Mouse (Mus musculus) limb, embryonic 13.5 days (tissue): Measurements from ENCODE around the gene Tle3. TPM values are rescaled to one million over a fixed set of nuclear protein-coding genes. Genes with fewer than 3 reads are reported as not detected.
A peak's percentile ranks its signal among the peaks of the same experiment; 100 is the strongest.

Experiments
- ATAC-seq: fragments of 200-750 bp; cut with Nextera tagmentation; 2 replicates; pipeline ENCODE4 v1.8.0; 2017; ENCODE audit warnings: low read depth, moderate number of reproducible peaks, moderate TSS enrichment; ENCODE audit not compliant: low FRiP score
- H3K27ac ChIP-seq: fragments of 300-500 bp; sonication (generic); 2 replicates; pipeline ENCODE4 v1.5.1; 2015; ENCODE audit warnings: inconsistent platforms, mild to moderate bottlenecking, moderate library complexity
- H3K27me3 ChIP-seq: fragments of 300-500 bp; sonication (generic); 2 replicates; pipeline ENCODE4 v1.6.1; 2015; ENCODE audit warnings: mild to moderate bottlenecking, inconsistent platforms
- H3K36me3 ChIP-seq: fragments of 300-500 bp; sonication (generic); 2 replicates; pipeline ENCODE4 v1.6.1; 2015; ENCODE audit warnings: inconsistent platforms, mild to moderate bottlenecking, moderate library complexity
- H3K4me1 ChIP-seq: fragments of 300-500 bp; sonication (generic); 2 replicates; pipeline ENCODE4 v1.6.1; 2015; ENCODE audit warnings: inconsistent platforms
- H3K4me2 ChIP-seq: fragments of 300-500 bp; sonication (generic); replicated peaks from 2 replicates; pipeline ENCODE4 v1.6.1; 2015; ENCODE audit warnings: inconsistent platforms, mild to moderate bottlenecking, moderate library complexity
- H3K4me3 ChIP-seq: fragments of 300-500 bp; sonication (generic); 2 replicates; pipeline ENCODE4 v1.5.1; 2015; ENCODE audit warnings: moderate library complexity, mild to moderate bottlenecking, inconsistent platforms
- H3K9ac ChIP-seq: fragments of 300-500 bp; sonication (generic); 2 replicates; pipeline ENCODE4 v1.6.1; 2015; ENCODE audit warnings: mild to moderate bottlenecking, inconsistent platforms
- H3K9me3 ChIP-seq: fragments of 300-500 bp; sonication (generic); 2 replicates; pipeline ENCODE4 v1.6.1; 2016; ENCODE audit warnings: inconsistent platforms
- WGBS: fragments of 180-500 bp; shearing (Covaris S2); methylation state at CpG from one replicate; pipeline ENCODE4 v1.1.7; 2015; 5-methylcytosine and 5-hydroxymethylcytosine counted together
- polyA plus RNA-seq: library from polyadenylated mRNA; unstranded; fragments of >200 nt; fragmentation: Nextera tagmentation; extraction: Ambion mirVana; gene quantifications from 2 replicates; pipeline ENCODE4 v1.2.1, GENCODE M21; 2015

Gene Tle3
- polyA plus RNA-seq, 1 experiment from 2014 or later: 50.6 TPM

DNA sequence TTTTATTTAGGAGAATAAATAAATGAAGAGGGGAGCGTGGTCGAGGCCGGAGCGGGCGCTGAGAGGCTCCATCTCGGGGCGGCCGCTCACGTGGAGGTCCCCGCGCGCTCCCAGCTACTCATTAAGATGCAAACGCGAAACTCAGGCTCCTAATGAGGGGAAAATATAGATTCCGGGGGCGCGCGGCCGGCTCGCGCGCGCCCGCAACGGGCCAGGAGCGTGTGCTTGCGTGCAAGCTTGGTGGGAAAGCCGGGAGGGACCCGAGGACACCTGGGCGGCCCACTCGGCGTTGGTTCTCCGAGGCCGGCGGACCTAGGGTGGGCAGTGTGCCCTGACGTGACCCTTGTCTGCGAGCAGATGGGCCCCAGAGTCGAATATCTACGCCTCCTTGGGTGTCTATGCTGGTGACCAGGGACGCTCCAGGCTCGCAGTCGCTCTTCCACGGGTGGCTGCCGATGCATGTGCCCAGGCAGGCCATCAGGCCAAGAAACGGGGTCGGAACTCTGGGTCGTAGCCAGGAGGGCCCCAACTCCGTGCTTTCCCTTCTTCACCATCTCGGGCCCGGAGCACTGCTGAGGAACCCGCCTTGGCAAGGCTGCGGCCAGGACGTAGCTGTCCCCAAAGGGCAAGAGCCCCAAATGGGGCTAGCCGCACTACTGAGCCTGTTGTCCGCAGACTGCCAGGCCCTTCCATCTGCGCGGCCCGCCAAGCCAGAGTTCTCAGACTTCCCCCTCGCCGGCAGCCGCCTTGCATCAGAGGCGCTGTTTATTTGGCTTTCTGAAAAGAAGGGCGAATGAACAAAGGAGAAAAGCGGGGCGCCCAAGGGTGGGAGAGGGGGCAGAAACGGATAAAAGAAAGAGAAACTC is 1.0 kb upstream of the Tle3 start:
- H3K27me3 ChIP-seq: peaks cover 5% of the 10 kb centered on the region
- H3K4me2 ChIP-seq: peak overlapping the region; percentile 97
- peak; percentile 6; the same call in 1 of the 2 replicates for ATAC-seq
- H3K9ac ChIP-seq: peak overlapping the region; percentile 83
- peak overlapping the region; percentile 96 for H3K27ac ChIP-seq
- under 1% methylated on average over 66 of the region's 66 CpGs for WGBS
- peaks cover 58% of the 10 kb centered on the region for H3K4me1 ChIP-seq
- peaks cover 6% of the 10 kb centered on the region for H3K36me3 ChIP-seq
- no peaks in the 10 kb centered on the region for H3K9me3 ChIP-seq
- H3K4me3 ChIP-seq: peak overlapping the region; percentile 96

DNA sequence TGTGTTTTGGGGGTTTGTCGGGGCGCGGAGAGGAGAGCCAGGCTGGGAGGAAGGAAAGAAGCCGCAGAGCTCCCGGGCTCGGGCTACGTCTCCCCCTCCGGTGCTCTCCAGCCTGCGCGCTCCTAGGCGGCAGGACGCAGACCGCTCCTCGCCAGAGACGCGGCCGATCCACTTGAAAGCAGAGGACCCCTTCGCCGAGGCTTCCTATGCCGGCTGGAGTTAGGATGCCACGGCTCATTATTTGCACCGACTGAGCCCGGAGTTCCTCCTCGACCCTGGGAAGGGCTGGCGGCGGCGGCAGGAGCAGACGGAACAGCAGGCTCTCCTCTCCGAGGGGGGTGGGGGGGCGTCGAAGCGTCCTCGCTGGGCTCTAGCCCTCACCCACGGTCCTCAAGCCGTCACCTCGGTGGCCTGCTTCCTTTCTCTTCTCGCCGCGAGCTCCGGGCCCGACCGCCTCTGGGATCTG is 377 bp downstream of the Tle3 start:
- Histone ChIP-seq H3K36me3 (peaks cover 21% of the 10 kb centered on the region), H3K9me3 (no peaks in the 10 kb centered on the region), H3K27ac (peak overlapping the region; percentile 99), H3K4me1 (peaks cover 60% of the 10 kb centered on the region), H3K27me3 (peaks cover 5% of the 10 kb centered on the region; the same call in 1 of the 2 replicates), H3K9ac (peak overlapping the region; percentile 100), H3K4me2 (peak overlapping the region; percentile 82), H3K4me3 (peak overlapping the region; percentile 96)
- peak; percentile 6; the same call in 1 of the 2 replicates for ATAC-seq
- under 1% methylated on average over 41 of the region's 42 CpGs for WGBS

DNA sequence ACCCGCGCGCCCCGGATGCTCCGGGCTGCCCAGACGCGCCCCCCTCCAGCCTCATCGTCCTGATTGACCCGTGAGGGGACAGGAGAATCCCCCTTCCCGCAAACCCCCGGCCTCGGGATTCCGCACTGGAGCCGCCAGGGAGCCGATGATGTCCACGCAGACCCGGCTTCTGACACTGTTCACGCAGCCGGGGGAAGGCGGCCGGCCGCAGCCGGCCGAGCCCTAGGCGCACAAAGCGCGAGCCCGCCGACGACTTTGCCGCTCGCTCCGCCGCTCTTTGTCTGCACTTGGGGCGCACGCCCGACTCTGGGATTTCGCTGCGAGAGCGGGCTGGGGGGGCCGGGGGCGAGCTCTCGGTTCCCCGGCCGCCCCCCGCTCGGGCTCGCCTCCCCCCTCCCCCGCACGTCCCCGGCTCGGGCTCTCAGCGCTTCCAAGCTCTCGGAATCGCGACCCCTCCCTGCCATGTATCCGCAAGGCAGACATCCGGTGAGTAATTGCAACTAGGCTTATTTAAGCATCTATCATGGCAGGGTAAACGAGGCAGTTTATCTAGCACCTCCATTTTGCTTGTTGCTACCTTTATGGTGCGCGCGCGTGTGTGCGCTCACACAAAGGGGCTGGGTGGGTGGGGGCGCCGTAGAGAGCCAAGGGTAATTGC is 939 bp downstream of the Tle3 start:
- under 1% methylated on average over 63 of the region's 66 CpGs for WGBS
- no peak for ATAC-seq
- Histone ChIP-seq H3K4me1 (peaks cover 60% of the 10 kb centered on the region), H3K4me3 (peak overlapping the region; percentile 96), H3K27ac (peak overlapping the region; percentile 99), H3K9ac (peak overlapping the region; percentile 100), H3K4me2 (peak overlapping the region; percentile 82), H3K36me3 (peaks cover 25% of the 10 kb centered on the region), H3K27me3 (peaks cover under 1% of the 10 kb centered on the region; the same call in 1 of the 2 replicates), H3K9me3 (no peaks in the 10 kb centered on the region)

DNA sequence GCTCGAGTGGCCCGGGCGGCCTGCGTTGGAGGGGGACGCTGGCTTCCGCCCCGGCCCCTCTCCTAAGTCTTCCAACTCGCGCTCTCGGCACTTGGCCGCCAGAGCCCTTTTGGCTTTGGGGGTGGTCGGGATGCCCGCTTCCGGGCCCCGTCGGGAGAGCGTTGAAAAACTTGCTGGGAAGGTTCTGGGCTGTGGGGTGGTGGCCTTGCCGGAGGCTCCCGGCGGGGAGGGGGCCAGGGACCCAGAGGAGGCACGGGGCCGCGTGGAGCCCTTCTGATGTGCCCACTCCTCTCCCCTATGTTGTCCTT is 1.4 kb downstream of the Tle3 start:
- Histone ChIP-seq H3K9ac (peak overlapping the region; percentile 100), H3K4me3 (peak overlapping the region; percentile 96), H3K9me3 (no peaks in the 10 kb centered on the region), H3K4me1 (peaks cover 61% of the 10 kb centered on the region), H3K36me3 (peaks cover 29% of the 10 kb centered on the region), H3K27ac (peak overlapping the region; percentile 99), H3K27me3 (no peaks in the 10 kb centered on the region), H3K4me2 (peak overlapping the region; percentile 82)
- WGBS: under 1% methylated on average over 23 of the region's 23 CpGs
- no peak for ATAC-seq

DNA sequence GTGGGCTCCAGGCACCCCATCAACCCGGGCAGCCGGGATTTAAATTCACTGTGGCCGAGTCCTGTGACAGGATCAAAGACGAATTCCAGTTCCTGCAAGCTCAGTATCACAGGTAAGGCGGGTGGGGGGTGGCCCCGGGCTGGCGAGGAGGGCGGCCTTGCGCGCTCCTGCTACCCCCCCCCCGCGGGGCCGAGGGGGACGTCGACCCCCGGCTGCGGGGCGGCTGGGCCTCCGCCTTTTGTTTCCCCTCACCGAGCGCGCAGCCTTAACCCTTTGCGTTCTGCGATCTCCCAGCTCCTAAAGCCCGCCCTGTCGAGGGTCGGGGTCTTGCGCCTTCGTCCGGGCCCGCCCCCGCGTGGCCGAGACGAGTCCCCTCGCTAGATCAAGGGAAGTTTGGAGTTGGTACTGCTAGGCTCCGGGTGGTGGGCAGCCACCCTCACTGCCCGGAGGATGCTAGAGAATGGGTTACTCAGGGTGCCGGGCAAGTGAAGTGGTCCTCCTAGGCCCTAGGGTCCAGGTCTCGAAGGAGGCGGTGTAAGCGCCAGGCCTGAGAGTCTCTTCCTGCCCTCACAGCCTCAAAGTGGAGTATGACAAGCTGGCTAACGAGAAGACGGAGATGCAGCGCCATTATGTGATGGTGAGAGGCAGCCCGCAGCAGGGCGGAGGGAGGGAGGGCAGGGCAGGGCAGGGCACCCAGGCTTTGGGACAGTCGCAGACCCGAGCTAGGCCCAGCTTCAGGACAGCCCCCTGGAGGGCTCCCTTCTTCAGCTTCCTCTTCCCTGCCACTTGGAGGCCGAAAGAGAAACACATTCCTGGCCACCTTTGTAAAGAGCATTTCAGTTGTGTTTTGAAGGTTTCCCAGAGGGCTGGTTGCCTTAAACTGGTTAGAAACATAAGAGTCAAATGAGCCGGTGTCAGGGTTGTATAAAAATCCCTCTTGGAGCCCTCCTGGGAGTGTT is 2.1 kb downstream of the Tle3 start:
- peak overlapping the region; percentile 100 for H3K9ac ChIP-seq
- under 1% methylated on average over 51 of the region's 51 CpGs for WGBS

DNA sequence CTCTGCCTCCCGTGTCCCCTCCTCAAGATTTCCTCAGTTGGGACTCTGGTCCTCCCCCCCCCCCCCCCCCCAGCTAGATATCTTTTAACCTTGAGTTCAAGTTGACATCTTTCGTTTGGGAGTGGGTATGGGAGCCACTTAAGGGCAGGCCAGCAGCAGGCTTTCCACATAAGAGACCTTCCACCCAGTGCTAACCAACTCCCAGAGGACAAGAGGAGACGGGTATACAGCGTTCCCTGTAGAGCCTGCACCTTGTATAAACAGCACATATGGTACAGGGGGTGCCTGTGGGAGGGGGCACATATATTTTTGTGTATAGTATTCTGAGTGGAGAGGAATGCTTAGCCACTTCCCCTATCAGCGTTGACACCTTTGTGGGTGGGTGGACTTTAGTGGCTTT is 2.8 kb downstream of the Tle3 start:
- H3K4me2 ChIP-seq: peak overlapping the region; percentile 82
- H3K9me3 ChIP-seq: no peaks in the 10 kb centered on the region
- no peak overlapping the region for H3K27ac ChIP-seq
- 6% methylated on average over 5 of the region's 5 CpGs for WGBS
- peak overlapping the region; percentile 100 for H3K9ac ChIP-seq
- H3K36me3 ChIP-seq: peaks cover 41% of the 10 kb centered on the region
- peaks cover 62% of the 10 kb centered on the region for H3K4me1 ChIP-seq
- peak overlapping the region; percentile 96 for H3K4me3 ChIP-seq
- no peak for ATAC-seq
- no peaks in the 10 kb centered on the region for H3K27me3 ChIP-seq

More for the DNA sequence above, 2.1 kb downstream of the Tle3 start:
- no peaks in the 10 kb centered on the region for H3K27me3 ChIP-seq
- peaks cover 61% of the 10 kb centered on the region for H3K4me1 ChIP-seq
- ATAC-seq: no peak; the same call in 1 of the 2 replicates
- no peaks in the 10 kb centered on the region for H3K9me3 ChIP-seq
- peaks cover 35% of the 10 kb centered on the region for H3K36me3 ChIP-seq
- peak overlapping the region; percentile 96 for H3K4me3 ChIP-seq
- peak overlapping the region; percentile 82 for H3K4me2 ChIP-seq
- H3K27ac ChIP-seq: peak overlapping the region; percentile 99

DNA sequence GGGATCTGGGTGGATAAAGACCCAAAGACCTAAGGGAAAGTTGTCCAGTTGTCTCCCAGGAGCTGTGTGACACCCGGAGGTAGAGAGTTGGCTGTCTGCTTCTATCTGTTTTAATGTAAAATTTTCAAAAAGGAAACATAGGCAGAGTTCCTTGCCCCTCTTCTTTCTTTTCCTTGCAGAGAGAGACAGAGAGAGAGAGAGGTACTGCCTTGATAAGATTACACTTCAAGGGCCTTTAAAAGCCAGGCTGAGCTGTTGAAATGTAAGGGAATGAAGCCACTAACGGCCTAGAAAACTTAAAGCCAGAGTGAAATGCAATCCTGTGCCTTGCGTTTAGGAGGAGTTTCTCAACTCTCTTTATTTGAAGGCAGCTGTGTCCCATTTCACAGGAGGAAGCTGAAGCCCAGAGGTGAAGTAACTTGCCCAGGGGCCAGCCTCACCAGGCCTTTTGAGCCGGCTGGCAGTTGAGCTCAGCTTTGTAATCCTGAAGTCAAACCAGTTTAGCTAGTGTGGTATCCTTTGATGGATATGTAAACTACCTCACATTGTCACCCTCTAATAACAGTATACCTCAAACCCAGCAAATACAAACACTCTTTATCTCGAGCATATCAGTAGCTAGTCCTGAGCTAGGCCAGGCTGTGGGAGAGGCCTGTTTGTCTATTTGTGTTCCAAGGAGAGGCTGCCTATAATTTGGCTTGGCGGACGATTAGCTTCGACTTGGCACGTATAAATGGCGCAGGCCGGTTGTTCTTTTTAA is 3.8 kb downstream of the Tle3 start:
- ATAC-seq: no peak

DNA sequence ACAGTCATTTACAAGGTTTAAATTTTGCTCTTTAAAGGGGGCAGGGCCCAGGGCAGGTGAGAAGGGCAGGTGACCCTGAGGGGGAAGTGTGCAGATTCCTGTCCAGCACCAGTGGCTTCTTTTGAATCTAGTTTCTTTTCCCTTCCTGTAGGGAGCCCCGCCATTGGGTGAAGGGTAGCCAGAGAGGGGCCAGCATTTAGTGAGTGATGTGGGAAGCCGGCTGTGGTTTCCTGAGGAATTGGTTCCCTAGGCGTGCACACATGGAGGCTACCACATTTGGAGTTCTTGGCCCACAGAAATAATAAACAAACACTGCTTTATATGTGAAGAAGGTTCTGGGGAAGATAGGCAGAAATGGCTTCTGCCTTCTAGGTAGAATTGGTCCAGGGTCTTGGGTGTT is 4.5 kb downstream of the Tle3 start:
- peak overlapping the region; percentile 62 for H3K9ac ChIP-seq
- no peak for ATAC-seq
- H3K4me1 ChIP-seq: peaks cover 70% of the 10 kb centered on the region
- H3K9me3 ChIP-seq: no peaks in the 10 kb centered on the region
- H3K4me3 ChIP-seq: peak overlapping the region; percentile 96
- peaks cover 58% of the 10 kb centered on the region for H3K36me3 ChIP-seq
- peak overlapping the region; percentile 82 for H3K4me2 ChIP-seq
- WGBS: 23% methylated on average over 3 of the region's 3 CpGs
- H3K27me3 ChIP-seq: no peaks in the 10 kb centered on the region
- H3K27ac ChIP-seq: no peak overlapping the region

More for the DNA sequence above, 3.8 kb downstream of the Tle3 start:
- peaks cover 70% of the 10 kb centered on the region for H3K4me1 ChIP-seq
- H3K27ac ChIP-seq: 0 out of 2 replicates have a peak overlapping the region, but pooled peaks have one; percentile 10
- H3K27me3 ChIP-seq: no peaks in the 10 kb centered on the region
- peak overlapping the region; percentile 82 for H3K4me2 ChIP-seq
- 31% methylated on average over 11 of the region's 11 CpGs for WGBS
- H3K9me3 ChIP-seq: no peaks in the 10 kb centered on the region
- peak overlapping the region; percentile 62 for H3K9ac ChIP-seq
- peaks cover 51% of the 10 kb centered on the region for H3K36me3 ChIP-seq
- peak overlapping the region; percentile 96 for H3K4me3 ChIP-seq

DNA sequence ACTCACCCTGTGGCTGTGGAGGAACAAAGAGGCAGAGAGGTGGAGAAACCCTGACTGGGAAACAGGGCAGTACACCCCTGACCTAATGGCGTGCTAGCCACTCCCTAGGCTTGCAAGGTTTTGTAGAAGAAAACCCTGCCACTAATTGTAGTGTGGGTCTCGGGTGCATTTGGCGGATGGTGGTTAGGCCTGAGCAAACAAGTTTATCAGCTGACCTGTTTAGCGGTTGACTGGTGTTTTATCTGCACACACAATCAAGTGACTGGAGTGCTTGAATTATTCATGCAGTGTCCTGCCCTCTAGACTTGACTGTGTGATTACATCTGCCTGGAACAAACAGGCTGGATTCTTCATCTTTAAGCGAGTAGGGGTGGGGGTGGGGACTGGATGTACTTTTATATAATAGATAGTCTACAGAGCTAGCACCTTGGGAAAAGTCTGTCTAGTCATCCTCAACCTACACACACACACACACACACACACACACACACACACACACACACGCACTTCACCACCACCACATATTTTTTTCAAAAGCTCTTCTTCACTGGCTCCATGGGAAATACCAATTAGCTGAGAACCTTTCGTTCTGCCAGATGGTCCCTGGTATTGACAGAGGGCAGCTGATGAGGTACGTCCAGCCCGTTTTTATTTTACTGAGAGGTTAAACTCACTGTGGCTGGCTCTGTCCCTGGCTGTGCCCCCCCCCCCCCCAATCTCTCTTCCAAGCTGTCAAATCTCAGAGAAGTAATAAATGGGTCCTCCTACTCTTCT is 5.7 kb downstream of the Tle3 start:
- Histone ChIP-seq H3K4me2 (peak overlapping the region; percentile 82), H3K36me3 (peaks cover 70% of the 10 kb centered on the region), H3K9ac (peak overlapping the region; percentile 55), H3K9me3 (no peaks in the 10 kb centered on the region), H3K4me3 (peak overlapping the region; percentile 96), H3K27me3 (no peaks in the 10 kb centered on the region), H3K27ac (no peak overlapping the region; the same call in 1 of the 2 replicates), H3K4me1 (peaks cover 80% of the 10 kb centered on the region)
- no peak for ATAC-seq
- 29% methylated on average over 9 of the region's 9 CpGs for WGBS

DNA sequence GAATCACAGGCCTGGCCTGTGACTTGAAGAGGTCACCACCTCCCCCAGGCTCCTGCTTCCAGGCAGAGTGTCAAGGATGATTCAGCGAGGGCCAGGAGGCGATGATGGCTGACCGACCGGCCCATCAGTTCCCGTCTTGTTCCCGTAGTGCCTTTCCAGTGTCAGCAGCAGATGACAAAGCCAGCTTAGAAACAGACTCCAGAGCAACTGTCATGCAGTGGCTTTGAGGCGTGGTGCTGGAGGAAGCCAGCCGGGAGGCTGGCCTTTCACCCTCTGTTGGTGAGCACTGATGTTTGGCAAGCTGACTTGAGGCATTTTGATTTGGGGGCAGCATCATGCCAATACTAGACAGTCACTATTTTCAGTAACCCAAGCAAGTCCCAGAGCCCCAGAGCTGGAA is 6.3 kb downstream of the Tle3 start:
- H3K9ac ChIP-seq: no peak overlapping the region
- peaks cover 76% of the 10 kb centered on the region for H3K36me3 ChIP-seq
- H3K4me1 ChIP-seq: peaks cover 86% of the 10 kb centered on the region
- peak overlapping the region; percentile 82 for H3K4me2 ChIP-seq
- peak overlapping the region; percentile 96 for H3K4me3 ChIP-seq
- no peak for ATAC-seq
- H3K27me3 ChIP-seq: no peaks in the 10 kb centered on the region
- no peaks in the 10 kb centered on the region for H3K9me3 ChIP-seq
- WGBS: 35% methylated on average over 8 of the region's 8 CpGs
- no peak overlapping the region for H3K27ac ChIP-seq
